Mouse (Mus musculus): ENCODE results near the gene Otud7a.

DNA sequence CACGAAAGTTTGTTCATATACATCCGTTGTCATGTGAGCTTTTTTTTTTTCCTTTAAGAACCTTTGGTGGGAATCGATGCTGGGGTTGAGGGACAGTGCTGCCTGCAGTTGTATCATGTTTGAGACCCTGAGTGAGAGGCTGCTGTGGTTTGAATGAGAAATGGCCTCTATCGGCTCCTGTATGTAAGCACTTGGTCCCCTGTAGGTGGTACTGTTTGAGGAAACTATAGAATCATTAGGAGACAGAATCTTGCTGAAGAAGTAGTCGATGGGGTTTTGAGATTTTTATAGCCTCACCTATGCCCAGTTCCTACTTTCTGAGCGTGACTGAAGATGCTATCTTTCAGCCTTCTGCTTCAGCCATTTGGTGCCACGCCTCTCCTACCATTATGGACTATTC lies 354.8 kb downstream of the Otud7a start:
- no peak for TF ChIP-seq EP300 (IDR thresholded peaks at IDR 0.05; ENCODE audit: insufficient read depth, low read depth, low read length)
- no peak for TF ChIP-seq POLR2A (IDR thresholded peaks at IDR 0.05; ENCODE audit: insufficient read depth, low read depth, low read length)
- TF ChIP-seq CTCF (IDR thresholded peaks at IDR 0.05): 0 out of 2 replicates have a peak, but pooled peaks have one; percentile 23

All from heart, adult 2 months (tissue).